Mouse (Mus musculus) CH12.LX (cell line): ENCODE data around the gene Drosha.

Experiments used
- CTCF ChIP-seq, 2 experiments: IDR thresholded peaks in 1 of 2; conservative IDR thresholded peaks in 1 of 2; 2 replicates each; pipeline ENCODE4 v1.5.1; 2011 to 2012; ENCODE audit warnings: low read depth in 2 of 2, low read length in 2 of 2, improper control_type of control experiment in 1 of 2, inconsistent platforms in 1 of 2, mild to moderate bottlenecking in 1 of 2, moderate library complexity in 1 of 2
- HCFC1 ChIP-seq: IDR thresholded peaks from 2 replicates; pipeline ENCODE4 v1.6.1; 2012; ENCODE audit warnings: low read depth, mild to moderate bottlenecking, inconsistent platforms, low read length, improper control_type of control experiment

DNA sequence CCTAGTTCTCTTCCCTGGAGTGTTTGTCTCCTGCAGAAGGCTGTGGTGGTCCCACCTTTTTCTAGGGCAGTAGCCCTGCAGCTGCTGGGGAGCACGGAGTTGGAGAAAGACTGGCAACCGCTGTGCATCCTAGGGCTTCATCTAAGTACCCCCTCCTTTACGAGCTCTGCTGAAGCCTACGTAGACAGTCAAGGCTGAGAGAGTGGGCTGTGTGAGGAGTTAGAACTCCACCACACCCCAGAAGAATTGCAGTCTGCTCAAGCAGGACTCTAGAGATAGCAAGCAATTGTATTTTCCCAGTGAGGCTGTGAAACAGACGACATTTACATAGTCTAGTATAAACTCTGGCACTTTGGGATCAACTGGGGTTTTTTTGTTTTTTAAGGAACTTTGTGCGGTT is 79.8 kb downstream of the Drosha start:
- TF ChIP-seq CTCF (conservative IDR thresholded peaks at IDR 0.05 in 1 of 2, IDR thresholded peaks at IDR 0.05 in 1 of 2; ENCODE audit: low read depth in 2 of 2, low read length in 2 of 2) (no peak), HCFC1 (no peak)
